Mouse (Mus musculus) kidney, adult 2 months (tissue): ENCODE measurements around the gene Dmac2.
"Not testable (repeated sequence)": the region's sequence is repeated elsewhere in the genome, so short reads cannot be mapped to it uniquely, and the experiment has no call there.

Experiments used
- CTCF ChIP-seq: fragments of 200-500 bp; conservative IDR thresholded peaks from 2 replicates; pipeline ENCODE4 v1.5.1; 2011; ENCODE audit warnings: low read depth, mild to moderate bottlenecking, control low read depth, low read length, moderate library complexity, mixed read lengths; ENCODE audit not compliant: insufficient read depth, insufficient read length
- POLR2A ChIP-seq: fragments of 200-500 bp; IDR thresholded peaks from one replicate; pipeline ENCODE4 v1.6.1; 2011; ENCODE audit warnings: low read depth, low read length, control low read depth

DNA sequence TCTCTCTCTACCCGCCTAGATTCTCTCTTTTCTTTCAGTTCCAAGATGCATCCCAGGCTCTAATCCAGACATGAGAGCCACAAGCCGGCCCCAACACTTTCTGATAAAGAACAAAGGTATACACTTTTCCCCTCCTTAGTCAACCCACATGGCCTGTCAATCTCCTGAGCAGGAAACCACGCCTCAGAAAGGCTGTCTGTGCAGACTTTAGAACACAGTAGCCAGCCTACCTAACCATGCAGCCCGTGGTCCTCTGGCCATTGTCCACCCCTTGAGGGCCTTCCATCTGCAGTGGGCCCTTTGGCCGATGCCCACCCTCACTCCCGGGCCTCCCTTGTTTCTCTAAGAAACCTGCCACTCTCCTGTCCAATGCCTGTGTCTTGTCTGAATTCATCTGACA, 42.9 kb upstream of the Dmac2 start:
- TF ChIP-seq CTCF, POLR2A: not testable (repeated sequence)
